Mouse (Mus musculus) small intestine, adult 2 months (tissue): ENCODE data around the gene Nnat. TPM values are rescaled to one million over a fixed set of nuclear protein-coding genes. Genes with fewer than 3 reads are reported as not detected.

Experiments
- H3K27ac ChIP-seq: fragments of 200-500 bp; 2 replicates; pipeline ENCODE4 v1.5.1; 2012; ENCODE audit warnings: low read depth, low read length, control low read depth, inconsistent platforms; ENCODE audit not compliant: insufficient read depth
- H3K27me3 ChIP-seq: fragments of 200-500 bp; 2 replicates; pipeline ENCODE4 v1.6.1; 2012; ENCODE audit warnings: mild to moderate bottlenecking, moderate library complexity, low read length, inconsistent platforms; ENCODE audit not compliant: control insufficient read depth, insufficient read depth
- H3K36me3 ChIP-seq: fragments of 200-500 bp; 2 replicates; pipeline ENCODE4 v1.6.1; 2012; ENCODE audit warnings: mild to moderate bottlenecking, low read length, control low read depth, inconsistent platforms; ENCODE audit not compliant: control insufficient read depth, insufficient read depth
- H3K4me1 ChIP-seq: fragments of 200-500 bp; 2 replicates; pipeline ENCODE4 v1.6.1; 2012; ENCODE audit warnings: low read length, inconsistent platforms, mixed read lengths; ENCODE audit not compliant: control insufficient read depth, insufficient read depth, insufficient read length
- H3K4me3 ChIP-seq: fragments of 200-500 bp; 2 replicates; pipeline ENCODE4 v1.5.1; 2012; ENCODE audit warnings: low read depth, mild to moderate bottlenecking, control low read depth, inconsistent platforms, low read length, moderate library complexity
- CTCF ChIP-seq: fragments of 200-500 bp; IDR thresholded peaks from 2 replicates; pipeline ENCODE4 v1.5.1; 2012; ENCODE audit warnings: low read depth, mild to moderate bottlenecking, control low read depth, inconsistent platforms, low read length, moderate library complexity, mixed read lengths; ENCODE audit not compliant: insufficient replicate concordance, insufficient read length; ENCODE audit errors: extremely low read depth
- POLR2A ChIP-seq: fragments of 200-500 bp; IDR thresholded peaks from 2 replicates; pipeline ENCODE4 v1.6.1; 2012; ENCODE audit warnings: low read depth, mild to moderate bottlenecking, control low read depth, inconsistent platforms, low read length, moderate library complexity
- WGBS: fragments of 180-500 bp; shearing (Covaris S2); methylation state at CpG from one replicate; pipeline ENCODE4 v1.1.7; 2018; 5-methylcytosine and 5-hydroxymethylcytosine counted together
- polyA plus RNA-seq: library from polyadenylated mRNA; depleted of rRNA; stranded (reverse); fragments of >200 nt; gene quantifications from 2 replicates; pipeline ENCODE4 v1.2.3, GENCODE M21; 2012

Gene Nnat
- polyA plus RNA-seq, 1 experiment: 9.5 TPM

DNA sequence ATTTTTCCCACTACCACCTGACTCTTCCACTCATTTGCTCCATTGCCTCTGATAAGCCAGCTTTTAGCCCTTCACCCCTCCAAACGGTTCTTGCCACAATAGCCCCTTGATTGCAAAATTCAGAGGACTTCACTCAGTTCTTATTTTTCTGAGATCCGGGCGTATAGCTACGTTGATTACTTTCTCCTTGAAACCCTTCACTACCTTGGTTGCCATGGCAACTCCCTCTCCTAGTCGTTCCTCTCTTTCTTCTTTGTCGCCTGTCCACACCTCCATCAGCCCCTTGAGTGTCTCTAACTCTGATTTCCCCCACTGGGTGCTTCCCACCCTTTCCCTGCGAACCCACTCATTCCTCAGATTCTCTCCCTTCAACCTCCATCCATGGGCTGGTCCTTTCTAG is 22.8 kb upstream of the Nnat start:
- Histone ChIP-seq H3K36me3 (no peaks in the 10 kb centered on the region), H3K27me3 (no peaks in the 10 kb centered on the region), H3K27ac (no peak overlapping the region), H3K4me1 (peaks cover 2% of the 10 kb centered on the region; the same call in 1 of the 2 replicates), H3K4me3 (no peak overlapping the region)
- WGBS: 23% methylated on average over 7 of the region's 7 CpGs
- TF ChIP-seq POLR2A: no peak
- no peak for TF ChIP-seq CTCF

DNA sequence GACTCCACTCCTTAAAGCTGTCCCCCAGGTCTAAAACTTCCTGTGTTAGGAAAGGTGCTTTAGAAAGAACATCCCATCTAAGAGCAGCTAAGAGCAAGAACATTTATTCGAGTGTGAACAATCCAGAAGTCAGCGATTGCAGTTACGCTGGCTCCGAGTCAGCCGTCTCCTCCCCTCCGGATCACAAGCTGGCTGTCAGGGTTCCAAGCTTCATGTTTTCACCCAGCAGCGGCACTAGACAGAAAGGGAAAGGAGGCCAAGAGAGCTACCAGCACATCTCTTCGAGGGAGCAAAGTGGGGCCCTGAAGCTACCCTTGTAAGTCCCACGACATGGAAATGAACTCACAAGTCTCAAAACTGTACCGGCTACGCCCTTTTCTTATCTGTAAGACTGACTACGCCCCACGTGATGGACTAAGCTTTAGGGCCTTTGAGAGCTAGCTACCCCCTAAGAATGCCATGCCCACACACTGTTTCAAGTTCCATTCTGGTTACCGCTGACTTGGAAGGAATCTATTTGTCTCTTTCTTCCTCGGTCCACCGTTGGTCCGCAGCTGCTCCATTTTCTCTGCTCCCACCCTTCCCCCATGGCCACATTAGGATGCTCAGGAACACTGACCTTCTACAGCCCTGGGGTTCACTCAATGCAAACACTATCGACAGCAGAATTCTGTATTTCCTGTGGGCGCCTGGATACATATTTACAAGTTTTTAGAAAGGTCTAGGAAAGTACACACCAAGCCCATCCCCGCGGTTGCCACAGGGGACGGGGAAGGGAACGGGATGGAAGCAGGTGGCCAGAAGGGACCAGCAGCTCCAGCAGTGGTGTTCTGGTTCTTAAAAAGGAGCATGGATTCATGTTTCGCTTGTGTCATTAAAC is 19.6 kb upstream of the Nnat start:
- peaks cover 8% of the 10 kb centered on the region for H3K36me3 ChIP-seq
- 61% methylated on average over 24 of the region's 24 CpGs for WGBS
- TF ChIP-seq CTCF: no peak
- TF ChIP-seq POLR2A: no peak

DNA sequence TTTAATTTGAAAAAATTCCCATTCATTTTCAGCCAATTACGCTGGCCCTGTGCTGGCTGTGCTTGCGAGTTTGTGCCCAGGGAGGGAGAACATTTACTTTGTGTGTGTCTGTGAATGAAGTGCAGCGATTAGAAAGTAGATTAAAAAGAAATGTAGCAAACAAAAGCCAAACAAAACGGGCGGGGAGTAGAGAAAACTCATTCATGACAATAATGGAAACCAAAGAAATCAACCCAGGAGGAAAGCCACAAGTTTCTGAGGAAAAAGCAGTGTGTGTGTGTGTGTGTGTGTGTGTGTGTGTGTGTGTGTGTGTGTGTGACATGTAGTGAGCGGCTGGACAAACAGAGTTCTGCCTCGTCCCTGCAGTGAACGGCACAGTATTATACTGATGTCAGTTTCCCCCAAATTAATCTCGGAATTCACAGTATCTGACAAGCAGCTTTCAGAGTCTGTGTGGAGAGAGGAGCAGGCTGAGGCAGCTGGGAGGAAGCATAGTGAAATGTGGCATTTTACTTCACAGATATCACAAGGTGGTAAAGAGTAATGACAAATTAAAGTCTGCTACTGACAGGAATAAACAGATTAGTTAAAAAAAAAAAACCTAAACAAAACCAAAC is 18.8 kb upstream of the Nnat start:
- TF ChIP-seq POLR2A (no peak), CTCF (no peak)
- 78% methylated on average over 9 of the region's 9 CpGs for WGBS
- peaks cover 8% of the 10 kb centered on the region for H3K36me3 ChIP-seq
- H3K4me3 ChIP-seq: no peak overlapping the region
- peaks cover 2% of the 10 kb centered on the region; the same call in 1 of the 2 replicates for H3K4me1 ChIP-seq
- no peaks in the 10 kb centered on the region for H3K27me3 ChIP-seq
- no peak overlapping the region for H3K27ac ChIP-seq

More for the DNA sequence above, 19.6 kb upstream of the Nnat start:
- Histone ChIP-seq H3K27ac (no peak overlapping the region), H3K4me1 (peaks cover 2% of the 10 kb centered on the region; the same call in 1 of the 2 replicates), H3K4me3 (no peak overlapping the region), H3K27me3 (no peaks in the 10 kb centered on the region)

DNA sequence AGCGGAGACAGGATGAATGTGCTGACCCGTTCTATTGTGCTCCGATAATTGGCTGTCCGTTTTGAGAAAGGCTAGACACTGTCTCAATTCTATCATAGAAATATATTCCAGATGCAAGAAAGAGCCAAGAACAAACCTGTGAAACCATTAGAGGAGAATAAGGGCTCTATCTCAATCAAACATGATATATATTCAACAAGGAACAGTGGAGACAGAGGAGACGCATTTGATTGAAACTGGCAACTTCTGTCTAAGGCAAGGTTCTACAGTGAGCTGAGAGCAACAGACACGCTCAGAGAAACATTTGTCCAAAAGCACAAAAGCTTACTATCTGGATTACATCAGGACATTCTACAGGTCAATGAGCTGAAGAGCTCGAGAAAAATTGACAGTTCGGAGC is 18.2 kb upstream of the Nnat start:
- peaks cover 2% of the 10 kb centered on the region; the same call in 1 of the 2 replicates for H3K4me1 ChIP-seq
- no peak for TF ChIP-seq POLR2A
- TF ChIP-seq CTCF: no peak
- H3K27ac ChIP-seq: no peak overlapping the region

DNA sequence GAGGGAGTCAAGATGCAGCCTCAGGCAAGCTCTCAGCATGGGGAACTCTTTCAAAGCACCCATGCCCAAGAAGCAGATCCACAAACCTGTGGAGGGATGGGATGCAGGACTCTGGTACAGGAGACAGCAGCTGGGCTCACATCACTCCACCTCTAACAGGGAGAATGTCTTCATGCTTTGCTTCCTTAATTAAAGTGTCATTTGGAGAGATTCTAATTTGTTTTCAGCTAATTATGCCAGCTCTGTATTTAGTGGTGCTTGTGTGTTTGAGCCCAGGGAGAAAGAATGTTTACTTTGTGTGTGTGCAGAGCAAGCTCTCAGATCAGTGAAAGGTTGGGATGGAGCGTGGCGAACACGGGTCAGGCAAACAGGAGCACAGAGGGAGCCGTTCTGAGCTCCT is 17.5 kb upstream of the Nnat start:
- Histone ChIP-seq H3K27me3 (no peaks in the 10 kb centered on the region), H3K36me3 (peaks cover 8% of the 10 kb centered on the region), H3K4me1 (peaks cover 2% of the 10 kb centered on the region; the same call in 1 of the 2 replicates), H3K4me3 (no peak overlapping the region), H3K27ac (no peak overlapping the region)
- WGBS: 71% methylated on average over 4 of the region's 4 CpGs
- TF ChIP-seq CTCF: no peak
- TF ChIP-seq POLR2A: no peak

More for the DNA sequence above, 18.2 kb upstream of the Nnat start:
- Histone ChIP-seq H3K36me3 (peaks cover 8% of the 10 kb centered on the region), H3K4me3 (no peak overlapping the region), H3K27me3 (no peaks in the 10 kb centered on the region)
- 91% methylated on average over 8 of the region's 8 CpGs for WGBS

DNA sequence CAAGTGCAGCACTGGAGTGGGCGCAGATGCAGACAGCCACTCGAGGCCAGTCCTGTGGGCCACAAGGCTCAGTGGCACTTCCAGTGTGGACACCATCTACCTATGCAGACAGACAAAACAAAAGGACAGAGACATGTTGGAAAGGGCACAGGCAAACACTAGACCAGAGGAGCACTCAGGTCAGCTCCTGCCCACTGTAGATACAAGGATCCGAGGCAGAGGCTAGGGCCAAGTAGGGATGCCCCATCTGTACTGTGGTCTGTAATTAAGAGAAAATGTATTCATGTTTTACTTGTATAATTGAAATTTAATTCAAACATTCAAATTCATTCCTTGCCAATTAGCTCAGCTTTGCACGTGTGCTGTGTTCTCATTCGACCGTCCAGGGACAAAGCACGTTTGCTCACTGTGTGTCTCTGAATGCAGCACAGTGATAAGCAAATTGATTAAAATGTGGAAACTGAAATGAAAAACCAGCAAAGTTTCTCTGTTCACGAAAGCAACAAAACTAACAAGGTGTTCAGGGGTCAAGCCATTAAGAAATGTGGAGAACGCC is 15.5 kb upstream of the Nnat start:
- Histone ChIP-seq H3K4me1 (peaks cover 2% of the 10 kb centered on the region; the same call in 1 of the 2 replicates), H3K27ac (no peak overlapping the region), H3K36me3 (peaks cover 17% of the 10 kb centered on the region), H3K27me3 (no peaks in the 10 kb centered on the region), H3K4me3 (no peak overlapping the region)
- TF ChIP-seq POLR2A (no peak), CTCF (no peak)
- WGBS: 89% methylated on average over 9 of the region's 9 CpGs

DNA sequence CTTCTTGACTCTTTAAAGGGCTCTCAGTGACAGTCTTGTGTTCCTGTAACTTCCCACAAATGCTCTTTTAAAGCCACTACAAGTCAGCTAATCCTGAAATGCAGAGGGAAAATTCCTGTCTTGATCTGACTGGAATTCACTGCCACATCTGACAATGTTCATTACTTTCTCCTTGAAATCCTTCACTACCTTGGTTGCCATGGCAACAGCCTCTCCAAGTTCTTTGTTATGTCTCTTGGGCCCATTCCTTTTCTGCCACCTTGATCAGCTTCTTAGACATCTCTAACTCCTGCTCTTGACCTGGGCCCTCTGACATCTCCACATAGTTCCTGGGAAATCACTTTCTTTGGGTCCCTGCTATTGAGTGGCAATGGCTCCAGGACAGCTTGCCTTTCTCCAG is 13.2 kb upstream of the Nnat start:
- H3K27me3 ChIP-seq: no peaks in the 10 kb centered on the region
- TF ChIP-seq CTCF (no peak), POLR2A (no peak)

More for the DNA sequence above, 13.2 kb upstream of the Nnat start:
- no peaks in the 10 kb centered on the region for H3K4me1 ChIP-seq
- H3K4me3 ChIP-seq: no peak overlapping the region
- H3K36me3 ChIP-seq: peaks cover 17% of the 10 kb centered on the region
- H3K27ac ChIP-seq: no peak overlapping the region
